Mouse (Mus musculus) megakaryocyte, adult 5-6 weeks (primary cell): ENCODE measurements at regions not wholly inside any gene's neighbourhood (a gene's known extent, or its start where the extent isn't known, plus 50 kb on each side); places are given as distances from the start of the nearest gene placed in this dataset.

Experiments
- ATAC-seq: 2 replicates; pipeline ENCODE4 v1.8.0; 2016; ENCODE audit warnings: mild to moderate bottlenecking, inconsistent platforms; ENCODE audit not compliant: poor library complexity, severe bottlenecking

GRCm38 (mm10) chr3:121864734-121865445, 49.8 kb upstream of the Abcd3 start:
- no peak for ATAC-seq
